Mouse (Mus musculus) brain, embryonic 14.5 days (tissue): Measurements from ENCODE around the gene Shprh.

ENCODE experiments used
- CTCF ChIP-seq: fragments of 200-500 bp; IDR thresholded peaks from 2 replicates; pipeline ENCODE4 v1.5.1; 2012; ENCODE audit warnings: inconsistent platforms, mild to moderate bottlenecking, moderate library complexity, borderline replicate concordance; ENCODE audit not compliant: insufficient read depth, insufficient read length; ENCODE audit errors: extremely low read depth
- POLR2A ChIP-seq: fragments of 200-500 bp; IDR thresholded peaks from 2 replicates; pipeline ENCODE4 v1.6.1; 2012; ENCODE audit warnings: mild to moderate bottlenecking, inconsistent platforms, borderline replicate concordance; ENCODE audit not compliant: poor library complexity, insufficient read depth, insufficient read length, severe bottlenecking; ENCODE audit errors: extremely low read depth

DNA sequence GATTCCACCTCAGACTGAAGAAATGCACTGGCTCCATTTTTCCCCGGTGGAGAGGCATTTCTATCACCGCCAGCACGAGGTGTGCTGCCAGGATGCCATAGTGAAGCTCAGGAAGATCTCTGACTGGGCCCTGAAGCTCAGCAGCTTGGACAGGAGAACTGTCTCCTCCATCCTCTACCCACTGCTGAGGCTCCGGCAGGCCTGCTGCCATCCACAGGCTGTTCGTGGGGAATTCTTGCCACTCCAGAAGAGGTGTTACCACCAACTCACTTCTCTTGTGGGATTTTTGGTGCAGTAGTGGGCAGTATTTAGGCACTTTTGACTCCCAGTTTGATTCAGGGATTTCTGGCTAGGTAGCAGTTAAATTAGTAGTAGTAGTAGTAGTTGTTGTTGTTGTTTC is 21.0 kb downstream of the Shprh start:
- TF ChIP-seq CTCF (no peak), POLR2A (no peak)
